Mouse (Mus musculus): Measurements from ENCODE around the gene Zdhhc25.

Gene Zdhhc25

DNA sequence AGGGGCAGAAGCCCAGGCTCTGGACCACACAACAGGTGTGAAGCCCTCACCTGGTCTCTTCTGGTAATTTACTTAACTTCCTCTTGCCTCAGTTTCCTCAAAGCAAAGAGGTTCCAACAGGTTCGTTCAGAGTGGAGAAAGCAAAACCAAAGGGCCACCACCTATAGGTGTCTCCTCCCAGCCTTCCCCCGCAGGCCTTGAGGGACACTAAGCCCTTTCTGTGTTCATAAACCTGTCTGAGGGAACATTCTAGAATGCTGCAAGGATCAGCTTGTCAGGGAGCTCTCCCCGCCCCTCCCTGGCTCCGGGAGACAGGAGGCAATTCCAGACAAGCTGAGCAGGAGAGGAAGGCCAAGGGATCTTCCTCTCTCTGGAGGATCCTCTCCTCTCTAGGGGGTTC is at the start of gene Zdhhc25:
Gene Zdhhc25 (plus strand): TSS at position 301 of the 400 bp plus-strand sequence.
- DNase-seq = no peak

DNA sequence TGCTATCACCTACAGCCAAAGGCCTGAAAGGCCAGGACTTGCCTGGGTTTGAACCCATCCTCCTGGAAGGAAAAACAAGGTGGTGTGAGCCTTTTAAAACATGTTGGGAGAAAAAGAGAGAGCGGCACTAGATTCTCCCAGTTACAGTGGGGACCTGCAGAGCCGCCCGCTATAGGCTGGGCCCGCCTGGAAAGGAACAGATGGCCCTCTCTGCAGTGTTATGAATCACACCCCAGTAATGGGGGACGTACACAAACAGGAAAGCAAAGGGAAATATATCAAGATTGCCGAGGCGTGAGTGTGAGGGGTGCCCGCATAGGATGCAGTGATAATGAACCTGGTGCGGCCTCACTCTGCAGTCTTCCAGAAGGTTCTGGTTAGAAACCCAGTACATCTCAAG is 47.2 kb upstream of the Zdhhc25 start:
- DNase-seq = no peak

DNA sequence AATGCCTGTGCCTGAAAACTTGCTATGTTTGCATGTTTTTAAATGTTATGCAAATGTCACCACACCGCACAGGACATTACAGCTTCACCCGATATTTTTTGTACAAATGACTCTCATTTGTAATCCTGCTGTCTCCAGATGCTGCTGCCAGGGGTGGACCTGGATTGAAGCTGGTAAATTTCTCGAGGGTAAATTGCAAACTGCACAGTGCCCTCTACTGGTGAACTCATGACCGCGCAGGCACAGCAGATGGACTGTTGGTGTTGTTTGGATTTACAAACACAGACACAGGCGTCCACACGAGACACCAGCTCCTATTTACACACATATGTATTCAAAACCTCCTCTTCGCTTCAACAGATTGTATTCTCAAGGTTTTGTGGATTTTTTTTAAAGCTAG is 44.6 kb upstream of the Zdhhc25 start:
- peak; percentile 23 for DNase-seq

DNA sequence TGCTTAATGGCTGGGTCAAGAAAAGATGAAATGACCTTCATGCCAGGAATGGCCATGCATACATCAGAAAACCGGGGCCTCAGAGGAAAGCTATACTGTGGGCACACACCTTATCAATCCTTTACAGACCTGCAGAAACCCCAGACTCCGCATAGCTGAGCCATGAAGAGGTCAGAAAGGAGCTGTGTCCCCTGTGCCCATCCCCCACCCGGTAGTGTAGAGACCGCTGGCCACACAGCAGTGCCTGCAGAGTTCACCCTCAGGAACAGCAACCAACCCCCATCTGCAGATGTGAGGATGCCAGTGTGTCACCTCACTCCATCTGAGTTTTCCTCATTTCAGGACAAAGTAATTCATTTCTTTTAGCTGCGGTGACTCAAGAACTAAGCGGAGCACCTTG is 39.5 kb upstream of the Zdhhc25 start:
- no peak for DNase-seq

DNA sequence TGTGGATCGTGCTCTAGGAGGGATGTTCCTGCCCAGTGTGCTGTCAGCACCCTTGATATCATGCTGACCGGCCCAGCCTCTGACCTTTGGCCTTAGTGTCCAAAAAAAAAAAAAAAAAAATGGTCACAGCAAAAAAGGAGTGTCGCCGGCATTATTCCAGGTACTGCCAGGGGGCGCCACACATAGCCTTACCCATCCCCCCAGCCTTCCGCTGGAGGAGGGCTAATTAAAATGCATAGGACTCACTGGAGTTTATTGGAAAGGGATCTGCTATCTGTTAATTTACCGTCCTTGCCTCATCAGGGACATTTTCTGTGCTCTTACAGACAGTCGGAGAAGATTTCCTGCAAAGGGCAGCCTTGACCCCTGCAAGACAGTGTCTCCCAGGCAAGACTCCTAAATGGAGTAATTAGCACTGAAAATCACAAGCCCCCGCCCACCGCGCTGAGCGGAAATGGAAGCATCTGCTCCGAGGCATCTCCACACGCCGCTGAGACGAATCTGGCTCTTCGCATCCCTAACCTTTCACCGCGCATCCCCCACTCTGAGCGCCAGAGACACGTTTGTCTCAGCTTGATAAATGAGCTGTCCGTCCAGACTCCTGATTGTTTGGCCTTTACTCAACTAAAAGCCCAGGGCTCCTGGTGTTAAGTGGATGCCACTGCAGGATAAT is 38.9 kb upstream of the Zdhhc25 start:
- DNase-seq = no peak

DNA sequence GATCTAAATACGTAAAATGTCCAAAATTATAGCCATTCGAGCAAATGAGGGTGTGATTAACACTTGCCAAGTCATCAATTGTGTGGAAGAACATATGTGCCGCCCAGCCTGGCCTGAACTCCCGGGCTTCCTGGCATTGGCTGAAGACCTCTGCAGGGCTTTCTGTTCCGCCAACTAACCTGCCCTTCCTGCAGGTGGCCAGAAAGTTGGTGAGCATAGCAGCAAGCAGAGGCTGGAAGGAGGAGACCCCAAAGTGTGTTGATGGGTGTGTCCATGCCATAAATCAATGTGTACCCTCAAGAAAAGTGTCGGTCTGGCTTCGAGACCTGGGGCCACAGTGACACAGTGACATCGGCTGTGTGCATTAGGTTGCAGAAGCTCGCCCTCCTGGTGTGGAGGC is 34.8 kb upstream of the Zdhhc25 start:
- DNase-seq = no peak

DNA sequence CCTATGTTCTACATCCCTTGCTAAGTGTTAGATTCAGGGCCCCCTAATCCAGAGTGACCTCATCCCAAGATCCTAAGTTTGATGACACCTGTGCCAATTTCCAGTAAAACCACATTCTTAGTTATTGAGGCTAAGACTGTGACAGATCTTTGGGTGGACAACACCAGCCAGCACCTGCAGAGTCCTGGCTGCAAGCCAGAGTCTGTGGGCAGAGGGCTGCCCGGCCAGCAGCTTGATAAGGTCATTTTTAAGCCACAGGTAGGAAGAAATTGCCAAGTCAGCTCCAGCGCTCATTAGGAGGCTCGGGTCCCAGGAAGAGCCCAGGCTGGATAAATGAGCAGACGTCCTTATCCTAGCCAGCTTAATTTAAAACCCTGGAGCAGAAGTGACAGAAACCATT is 34.3 kb upstream of the Zdhhc25 start:
- no peak for DNase-seq

DNA sequence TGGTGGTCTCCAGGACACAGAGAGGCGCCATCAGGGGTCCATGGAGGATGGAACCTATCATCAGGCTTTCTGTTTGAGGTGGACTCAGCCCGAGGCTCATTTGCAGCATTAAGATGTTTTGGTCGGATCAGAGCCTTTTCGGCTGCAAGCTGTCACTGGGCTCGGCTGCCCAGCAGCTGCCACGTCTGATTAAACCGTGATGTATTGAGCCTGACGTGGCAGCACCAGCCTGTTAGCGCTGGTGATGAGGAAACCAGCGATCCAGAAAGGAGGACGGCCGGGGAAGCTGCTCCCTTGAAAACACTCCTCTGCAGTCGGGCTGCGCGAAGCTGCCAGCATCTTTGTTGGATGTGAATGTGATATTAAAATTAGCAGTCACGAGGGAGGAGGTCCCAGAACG is 29.4 kb upstream of the Zdhhc25 start:
- no peak for DNase-seq

DNA sequence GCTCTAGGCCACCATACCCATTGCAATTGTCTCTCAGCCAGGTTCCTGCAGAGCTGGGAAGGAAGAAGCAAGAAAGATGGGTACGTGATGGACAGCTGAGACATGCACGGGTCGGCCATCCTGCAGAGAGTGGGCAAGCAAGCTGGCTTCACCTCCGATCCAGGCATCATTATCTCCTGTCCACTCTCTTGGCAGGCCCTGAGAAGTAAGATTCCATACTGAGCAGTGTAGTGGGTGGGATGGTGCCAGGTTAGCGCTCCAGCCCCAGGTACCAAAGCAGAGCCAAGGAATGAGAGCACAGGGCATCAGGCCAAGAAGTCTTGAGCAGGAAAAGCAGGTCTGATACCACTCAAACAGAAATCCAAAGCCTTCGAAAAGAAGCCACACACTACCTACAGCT is 20.6 kb upstream of the Zdhhc25 start:
- DNase-seq = no peak

DNA sequence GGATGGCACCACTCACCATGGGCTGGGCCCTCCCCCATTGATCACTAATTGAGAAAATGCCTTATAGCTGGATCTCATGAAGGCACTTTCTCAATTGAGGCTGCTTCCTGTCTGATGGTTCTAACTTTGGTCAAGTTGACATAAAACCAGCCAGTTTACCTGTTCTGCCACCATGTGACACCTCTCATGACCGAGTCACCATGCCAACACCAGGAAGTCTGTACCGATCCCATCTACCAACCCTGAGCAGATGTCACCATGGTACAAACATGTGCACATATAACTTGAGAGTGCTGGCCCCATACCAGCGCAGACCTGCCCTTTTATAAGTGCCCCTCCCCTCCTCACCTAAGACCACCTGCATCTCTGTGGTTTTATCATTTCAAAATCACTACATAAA is 2.4 kb downstream of the Zdhhc25 start:
- no peak for DNase-seq

DNA sequence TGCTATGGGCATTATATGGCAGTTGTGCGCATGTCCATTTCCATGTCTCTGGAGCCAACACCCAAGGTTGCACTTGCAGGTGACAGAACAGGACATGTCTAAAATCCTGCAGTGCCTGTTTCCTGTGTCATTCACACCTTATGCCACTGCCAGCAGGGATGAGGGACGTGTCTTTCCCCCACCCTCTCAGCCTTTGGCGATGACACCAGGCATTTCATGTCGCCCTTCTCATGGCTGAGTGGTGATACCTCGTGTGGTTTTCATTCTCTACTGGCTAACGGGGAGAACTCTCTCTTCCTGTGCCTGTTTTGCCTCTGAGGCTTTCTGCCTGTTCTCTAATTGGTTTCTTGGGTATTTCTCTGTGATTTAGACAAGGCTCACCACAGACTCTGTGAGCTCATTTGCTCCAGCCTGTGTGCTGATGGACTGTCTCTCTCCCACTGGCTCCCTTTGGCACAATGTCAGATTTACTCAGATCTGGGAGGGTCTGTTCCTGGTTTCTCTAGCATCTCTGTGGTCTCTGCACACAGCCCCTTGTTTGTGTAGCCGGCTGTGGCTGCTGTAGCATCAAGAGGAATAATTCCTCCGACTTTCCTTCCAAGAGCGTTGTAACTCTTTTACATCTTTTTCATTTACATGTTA is 3.1 kb downstream of the Zdhhc25 start:
- DNase-seq = no peak

DNA sequence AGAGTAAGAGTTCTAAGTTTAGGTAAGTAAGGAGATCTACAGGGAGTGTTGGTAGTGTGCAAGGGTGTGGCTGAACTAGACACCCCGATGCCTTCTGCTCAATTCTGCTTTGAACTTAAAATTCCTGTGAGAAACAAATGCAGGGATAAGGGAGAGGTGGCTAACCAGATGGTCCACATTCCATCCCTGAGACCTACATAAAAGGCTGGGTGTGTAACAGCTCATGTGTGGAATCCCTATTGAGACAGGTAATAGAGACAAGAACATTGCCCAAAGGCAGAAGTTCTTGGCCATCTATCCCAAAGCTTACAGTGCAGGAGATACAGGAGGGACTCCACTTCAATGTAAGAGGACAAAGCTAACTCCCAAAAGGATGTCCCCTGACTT is 3.6 kb downstream of the Zdhhc25 start:
- DNase-seq = no peak

DNA sequence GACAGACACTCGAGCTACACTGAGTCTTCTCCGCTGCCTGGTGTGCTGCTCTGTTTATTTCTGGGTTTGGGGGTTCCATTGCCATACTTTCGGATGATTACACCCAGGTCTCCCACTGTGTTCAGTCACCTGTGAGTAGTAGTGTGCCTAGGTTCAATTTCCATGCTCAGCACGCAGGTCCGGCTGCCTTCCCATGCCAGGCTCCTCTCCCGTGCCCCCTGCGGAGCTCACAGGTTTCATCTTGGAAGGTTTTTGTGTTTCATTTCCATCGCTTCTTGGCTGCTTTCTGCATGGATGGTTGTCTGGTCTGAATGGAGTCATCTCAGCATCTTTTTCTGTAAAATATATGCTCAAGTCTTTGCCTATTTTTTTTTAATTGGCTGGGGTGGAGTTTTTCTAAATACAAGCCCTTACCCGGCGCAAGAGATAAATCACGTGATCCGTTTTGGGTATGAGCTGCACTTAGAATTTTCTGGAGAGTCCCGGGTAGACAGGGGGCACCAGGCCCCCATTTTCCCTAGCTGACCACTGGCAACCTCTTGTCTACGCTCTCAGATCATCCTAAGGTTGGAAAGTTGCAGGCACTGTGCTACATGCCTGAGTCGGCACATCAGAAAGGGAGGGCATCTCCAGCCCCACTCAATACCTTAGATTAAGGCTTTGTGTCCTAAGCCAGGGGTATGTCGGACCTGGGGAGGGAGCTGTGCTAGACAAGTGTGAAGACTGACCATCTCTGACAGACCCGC is 4.7 kb downstream of the Zdhhc25 start:
- no peak for DNase-seq

DNA sequence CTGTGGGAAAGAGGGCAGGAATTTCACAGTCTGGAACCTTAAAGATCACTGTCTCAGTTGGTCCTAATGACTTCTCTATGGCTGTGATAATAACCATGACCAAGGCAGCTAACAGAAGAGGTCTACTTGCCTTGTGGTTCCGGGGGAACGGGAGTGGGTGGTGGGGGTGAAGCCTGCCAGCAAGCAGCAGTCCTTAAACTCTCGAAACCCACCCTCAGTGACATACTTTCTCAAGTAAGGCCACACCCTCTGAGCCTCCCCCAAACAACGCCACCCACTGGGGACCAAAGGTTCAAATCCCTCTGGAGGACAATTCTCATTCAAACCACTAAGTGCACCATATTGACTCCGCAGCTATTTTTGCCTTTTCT is 5.3 kb downstream of the Zdhhc25 start:
- no peak for DNase-seq

DNA sequence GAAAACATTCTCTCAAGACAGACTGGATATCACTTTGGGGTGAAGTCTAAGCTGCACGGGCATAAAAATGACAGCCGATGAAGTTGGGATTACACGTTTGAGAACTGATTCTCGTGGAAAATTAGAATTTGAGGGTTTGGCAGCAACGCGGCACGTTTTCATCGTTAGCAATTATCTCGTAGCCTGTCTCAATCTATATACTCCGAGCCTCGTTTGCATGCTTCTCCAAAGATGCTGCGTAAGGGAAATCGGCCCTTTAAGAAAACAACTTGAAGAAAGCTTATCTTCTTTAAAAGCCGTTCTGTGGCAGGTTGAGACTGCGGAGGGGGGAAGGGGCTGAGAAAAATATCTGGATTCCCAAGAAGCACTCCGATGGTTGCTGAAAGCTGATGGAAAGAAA is 17.0 kb downstream of the Zdhhc25 start:
- DNase-seq = no peak

DNA sequence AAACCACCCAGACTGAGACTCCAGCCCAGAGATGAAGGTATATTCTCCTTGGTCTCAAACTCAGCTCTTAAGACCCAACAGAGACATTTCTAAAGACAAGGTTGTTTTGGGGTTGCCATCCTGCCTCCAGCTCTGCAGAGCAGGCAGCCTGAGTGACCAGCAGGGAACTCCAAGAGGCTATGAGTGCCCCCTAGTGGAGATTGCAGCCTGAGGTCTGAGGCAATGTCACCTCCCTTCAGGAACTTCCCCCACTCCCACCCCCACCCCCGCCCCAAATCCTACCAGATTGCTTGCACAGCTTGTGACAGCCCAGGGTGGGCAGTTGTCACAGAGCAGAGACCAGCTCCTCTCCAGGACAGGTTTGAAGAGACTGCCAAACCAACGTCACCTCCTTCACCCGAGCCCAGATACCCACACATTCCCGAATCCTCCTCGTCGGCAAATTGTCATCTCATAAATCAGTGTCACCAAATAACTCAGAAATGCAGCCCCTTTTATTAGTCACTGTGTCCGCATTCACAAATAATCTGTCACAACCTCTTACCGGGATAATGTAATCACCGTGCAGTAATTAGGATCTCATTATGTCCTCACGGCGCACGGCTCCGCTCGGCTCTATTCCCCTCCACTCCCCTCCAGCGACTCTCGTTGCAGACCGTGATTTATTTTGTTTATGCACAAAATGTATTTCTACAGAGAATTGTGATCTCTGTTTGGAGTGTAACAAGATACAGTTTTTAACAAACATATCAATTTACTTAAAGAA is 18.1 kb downstream of the Zdhhc25 start:
- DNase-seq = peak; percentile 30

DNA sequence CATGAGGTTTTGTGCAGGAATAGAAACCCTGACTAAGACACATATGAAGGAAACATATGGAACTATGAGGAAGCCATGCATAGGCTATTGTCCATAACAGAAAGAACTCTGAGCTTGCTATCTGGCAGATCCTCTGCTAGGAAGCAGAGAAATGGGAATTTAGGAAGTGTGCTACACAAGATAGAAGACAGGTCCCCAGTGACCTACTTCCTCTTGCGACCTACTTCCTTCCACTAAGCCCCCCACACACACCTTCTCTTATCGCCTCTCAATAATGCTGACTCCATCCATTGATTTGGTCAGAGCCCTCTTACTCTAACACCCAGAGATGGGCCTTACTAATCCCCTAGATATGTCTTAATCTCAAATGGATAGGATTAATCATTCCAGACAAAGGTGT is 19.9 kb downstream of the Zdhhc25 start:
- DNase-seq = no peak

DNA sequence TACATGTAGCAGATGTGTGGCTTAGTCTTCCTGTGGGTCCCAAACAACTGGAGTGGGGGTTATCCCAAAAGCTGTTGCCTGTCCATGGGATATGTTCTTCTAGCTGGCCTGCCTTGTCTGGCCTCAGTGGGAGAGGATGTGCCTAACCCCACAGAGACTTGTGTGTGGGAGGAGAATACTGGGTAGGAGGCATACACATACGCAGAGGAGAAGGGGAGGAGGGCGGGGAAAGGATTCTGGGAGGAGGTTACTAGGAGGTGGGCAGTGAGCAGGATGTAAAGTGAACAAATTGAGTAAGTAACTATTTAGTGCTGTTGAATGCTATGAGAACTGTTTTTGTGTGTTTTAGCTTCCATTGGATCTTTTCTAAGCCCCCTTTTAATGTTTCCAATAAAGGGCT is 23.8 kb downstream of the Zdhhc25 start:
- DNase-seq = no peak

DNA sequence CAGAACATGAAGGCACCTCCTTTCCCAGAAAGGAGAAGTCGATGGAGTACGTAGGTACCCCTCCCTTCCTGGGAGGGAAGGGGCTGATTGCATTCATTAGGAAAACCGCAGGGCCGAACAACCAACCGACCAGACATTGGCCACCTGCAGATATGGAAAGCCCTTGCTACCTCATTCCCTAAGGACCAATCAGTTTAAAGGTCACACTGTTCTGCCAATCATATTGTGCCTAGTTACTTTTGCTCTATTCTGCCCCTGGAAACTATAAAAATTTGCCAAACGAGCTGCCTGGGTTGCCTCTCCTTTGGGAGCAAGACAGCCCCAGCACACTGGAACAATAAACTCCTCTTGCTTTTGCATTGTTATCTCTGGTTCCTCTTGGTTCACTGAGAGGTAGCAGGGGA is 24.8 kb downstream of the Zdhhc25 start:
- no peak for DNase-seq

DNA sequence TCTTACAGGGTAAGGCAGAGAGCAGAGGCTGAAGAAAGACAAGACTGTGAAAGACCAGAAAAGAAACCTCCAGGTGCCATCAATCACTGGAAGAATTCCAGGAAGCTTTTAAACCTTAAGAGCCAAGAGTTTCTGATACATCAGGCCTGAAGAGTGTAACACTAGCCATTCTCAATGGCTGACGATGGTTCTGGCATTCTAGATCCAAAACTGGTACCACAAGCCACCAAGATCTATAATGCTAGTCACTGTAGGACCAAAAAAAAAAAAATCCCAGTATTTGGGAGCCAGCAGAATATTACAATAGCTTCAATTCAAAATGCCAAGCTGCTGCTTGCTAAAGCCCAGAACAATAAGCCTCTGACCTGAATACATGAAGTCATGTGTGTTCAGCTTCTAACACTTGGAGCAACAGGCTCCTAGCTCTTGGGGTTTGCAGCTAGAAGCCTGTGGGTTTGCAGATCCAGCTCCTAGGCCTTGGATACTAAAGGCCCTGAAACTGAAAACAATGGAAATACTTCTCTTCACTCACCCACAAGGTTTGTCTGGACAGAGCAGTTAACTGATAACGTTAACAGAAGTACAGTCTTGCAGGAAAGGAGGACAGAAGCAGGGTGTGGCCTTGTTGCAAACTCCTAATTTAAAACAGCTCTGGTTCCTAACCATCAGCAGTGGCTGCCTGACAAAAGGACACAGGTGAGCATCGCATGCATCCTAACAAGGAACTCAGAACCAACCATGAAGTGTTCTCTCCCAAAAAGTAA is 25.4 kb downstream of the Zdhhc25 start:
- DNase-seq = no peak

DNA sequence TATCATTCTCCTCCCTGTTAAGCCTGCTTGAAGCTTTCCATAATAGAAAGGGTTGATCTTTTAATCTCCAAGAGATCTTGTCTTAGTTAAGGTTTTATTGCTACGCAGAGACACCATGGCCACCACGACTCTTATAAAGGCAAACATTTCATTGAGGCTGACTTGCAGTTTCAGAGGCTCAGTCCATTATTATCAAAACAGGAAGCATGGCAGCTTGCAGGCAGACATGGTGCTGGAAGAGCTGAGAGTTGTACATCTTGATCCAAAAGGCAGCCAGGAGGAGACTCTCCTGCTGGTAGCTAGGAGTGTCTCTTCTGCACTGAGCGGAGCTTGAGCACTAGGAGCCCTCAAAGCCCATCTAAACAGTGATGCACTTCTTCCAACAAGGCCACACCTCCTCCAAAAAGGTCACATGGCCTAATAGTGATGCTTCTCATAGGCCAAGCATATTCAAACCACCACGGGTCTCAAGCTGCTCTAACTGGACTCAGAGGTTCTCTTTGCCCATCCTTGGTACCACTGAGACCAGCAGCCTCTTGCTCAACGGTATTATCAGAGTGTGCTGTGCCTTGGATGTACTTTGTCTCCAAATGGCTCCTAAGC is 26.9 kb downstream of the Zdhhc25 start:
- DNase-seq = no peak

DNA sequence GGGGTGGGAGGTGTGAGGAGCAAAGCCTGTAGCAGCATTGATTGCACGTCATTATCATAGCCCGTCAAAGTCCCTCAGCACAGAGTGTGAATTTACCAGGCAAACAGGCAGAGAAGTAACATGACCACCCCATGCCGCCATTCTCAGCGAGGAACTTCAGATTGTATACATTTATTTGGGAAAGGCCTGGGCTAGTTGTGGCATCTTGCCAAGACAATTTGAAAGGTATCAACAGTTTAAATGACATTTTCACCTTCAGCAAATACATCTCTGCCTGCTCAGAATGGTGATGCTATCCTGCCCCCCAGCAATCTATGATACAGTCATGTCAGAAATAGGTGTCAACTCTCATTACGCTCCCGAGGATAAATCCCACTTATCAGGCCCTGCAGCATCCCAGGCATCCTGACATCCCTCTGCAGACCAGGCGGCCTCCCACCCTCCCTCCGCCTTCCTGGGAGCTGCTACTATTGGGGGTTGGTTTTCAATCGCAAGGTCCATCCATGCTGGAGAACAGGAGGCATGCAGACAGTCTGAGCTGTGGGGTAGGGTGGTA is 28.8 kb downstream of the Zdhhc25 start:
- no peak for DNase-seq
